Mouse (Mus musculus): Measurements from ENCODE around the gene Tnfaip8l2. TPM values are rescaled to one million over a fixed set of nuclear protein-coding genes. Genes with fewer than 3 reads are reported as not detected.

The Tnfaip8l2 gene
- 1 to 10 TPM; 2.1 to 3.1 TPM for total RNA-seq (2021)

DNA sequence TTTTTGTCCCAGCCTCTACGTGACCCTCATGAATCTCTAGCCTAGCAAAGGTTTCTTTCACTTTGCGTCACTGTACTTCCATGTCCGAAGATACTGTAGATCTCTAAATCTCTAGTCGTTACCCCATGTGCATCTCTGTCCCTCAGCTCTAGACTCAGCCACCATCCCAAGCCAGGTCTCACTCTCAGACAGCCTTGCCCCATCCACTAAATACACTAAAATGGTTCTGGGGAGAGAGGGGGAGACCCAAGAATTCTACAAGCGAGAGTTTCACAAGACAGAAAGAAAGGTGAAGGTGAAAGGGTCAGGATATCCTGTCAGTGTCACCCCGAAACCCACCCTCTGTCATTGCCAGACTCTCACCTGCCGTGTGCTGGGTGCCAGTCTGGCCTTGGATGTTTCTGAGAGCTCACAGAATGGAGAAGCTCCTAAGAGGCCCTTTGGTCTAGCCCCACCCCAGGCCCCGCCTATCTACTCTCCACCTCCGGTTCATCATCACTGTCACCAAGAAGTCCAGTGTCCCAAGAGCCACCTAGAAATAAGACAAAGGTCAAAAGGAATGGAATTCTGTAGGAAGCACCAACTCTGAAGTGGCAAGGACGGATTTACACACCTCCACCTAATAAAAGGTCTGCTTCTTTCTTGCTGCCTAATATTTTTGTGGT is at the start of gene Tnfaip8l2:
TSS of gene Tnfaip8l2 (minus strand) at position 409 of the 665 bp plus-strand sequence.
- no peak for DNase-seq (ENCODE audit: extremely low spot score in 1 of 2, low spot score in 1 of 2)

GRCm38 (mm10) chr3:95186888-95187287 is 44.7 kb upstream of the Tnfaip8l2 start:
- no peak for DNase-seq (ENCODE audit: extremely low spot score in 1 of 2, low spot score in 1 of 2)

GRCm38 (mm10) chr3:95186100-95186499 is 43.9 kb upstream of the Tnfaip8l2 start:
- DNase-seq (ENCODE audit: extremely low spot score in 1 of 2, low spot score in 1 of 2), result no peak

- no peak for DNase-seq (ENCODE audit: extremely low spot score in 1 of 2, low spot score in 1 of 2)
Measured at GRCm38 (mm10) chr3:95184796-95185577, 42.8 kb upstream of the Tnfaip8l2 start.

GRCm38 (mm10) chr3:95181841-95182240 is 39.7 kb upstream of the Tnfaip8l2 start:
- DNase-seq (ENCODE audit: extremely low spot score in 1 of 2, low spot score in 1 of 2), result no peak

DNA sequence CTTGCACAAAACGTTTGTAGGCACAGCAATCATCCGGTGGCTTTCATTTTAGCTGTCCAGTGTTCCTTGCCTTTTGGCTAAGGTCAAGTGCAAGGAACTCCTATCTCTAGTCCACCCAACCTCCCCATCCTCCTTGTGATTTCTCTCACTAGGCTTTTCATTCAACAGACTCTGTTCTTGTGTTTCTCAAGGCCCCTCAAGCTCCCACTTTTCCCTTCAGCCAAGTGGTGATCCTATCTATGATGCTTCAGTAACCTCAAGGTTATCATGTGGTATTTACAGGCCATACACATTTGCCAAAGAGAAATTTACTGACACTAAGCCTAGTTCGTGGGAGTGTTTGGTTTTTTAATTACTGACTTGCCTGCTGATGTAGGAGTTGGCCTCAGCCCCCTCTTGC is 37.7 kb upstream of the Tnfaip8l2 start:
- no peak for DNase-seq (ENCODE audit: extremely low spot score in 1 of 2, low spot score in 1 of 2)

- no peak for DNase-seq (ENCODE audit: extremely low spot score in 1 of 2, low spot score in 1 of 2)
Measured at GRCm38 (mm10) chr3:95178948-95179347, 36.8 kb upstream of the Tnfaip8l2 start.

DNA sequence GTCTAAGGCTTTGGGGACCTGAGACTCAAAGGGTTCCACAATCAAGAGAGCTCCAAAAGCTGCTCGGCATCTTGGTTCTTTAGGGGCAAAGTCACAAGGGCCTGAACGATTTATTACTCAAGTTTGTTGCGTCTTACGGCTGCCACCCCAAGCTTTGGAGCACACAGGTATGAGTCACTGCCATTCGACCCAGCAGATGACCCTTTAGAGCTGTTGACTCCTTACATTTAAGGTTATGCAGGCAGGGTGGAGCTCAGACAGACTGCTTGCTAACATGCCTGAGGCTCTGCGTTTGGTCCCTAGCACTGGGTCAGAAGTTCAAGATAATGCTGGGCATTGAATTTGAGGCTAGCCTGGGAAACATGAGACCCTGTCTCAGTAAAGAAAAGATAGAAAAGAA is 35.4 kb upstream of the Tnfaip8l2 start:
- DNase-seq (ENCODE audit: extremely low spot score in 1 of 2, low spot score in 1 of 2), result no peak

- no peak for DNase-seq (ENCODE audit: extremely low spot score in 1 of 2, low spot score in 1 of 2)
Measured at GRCm38 (mm10) chr3:95176500-95176899, 34.3 kb upstream of the Tnfaip8l2 start.

DNA sequence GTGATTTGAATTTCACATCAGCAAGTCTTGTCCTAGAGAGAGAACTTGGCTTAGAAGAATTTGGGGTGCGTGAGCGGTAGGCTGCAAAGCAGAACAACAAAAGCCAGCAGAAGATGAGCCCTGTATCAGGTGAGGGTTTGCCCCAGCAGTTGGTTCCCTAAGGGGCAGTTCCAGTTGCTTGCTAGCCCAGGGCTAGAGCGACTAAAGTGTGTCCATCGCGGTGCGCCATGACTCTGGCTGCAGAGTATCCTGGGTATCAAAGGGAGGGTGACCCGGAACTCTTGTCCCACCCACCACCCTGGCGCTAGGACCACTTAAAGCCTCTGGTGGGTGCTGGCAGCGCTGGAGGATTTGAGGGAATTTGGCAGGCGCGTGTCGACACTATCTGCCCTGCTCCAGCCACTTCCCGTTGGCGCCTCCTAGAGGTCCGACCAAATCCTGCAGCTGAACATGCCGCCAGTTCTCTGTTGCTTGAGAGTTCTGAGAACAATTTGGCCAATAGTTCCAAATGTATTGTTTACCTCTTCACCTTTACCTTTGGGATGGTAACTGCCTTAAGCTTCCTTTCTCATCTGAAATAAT is 31.9 kb upstream of the Tnfaip8l2 start:
- DNase-seq (ENCODE audit: extremely low spot score in 1 of 2, low spot score in 1 of 2), result peak; percentile 61 to 85

DNA sequence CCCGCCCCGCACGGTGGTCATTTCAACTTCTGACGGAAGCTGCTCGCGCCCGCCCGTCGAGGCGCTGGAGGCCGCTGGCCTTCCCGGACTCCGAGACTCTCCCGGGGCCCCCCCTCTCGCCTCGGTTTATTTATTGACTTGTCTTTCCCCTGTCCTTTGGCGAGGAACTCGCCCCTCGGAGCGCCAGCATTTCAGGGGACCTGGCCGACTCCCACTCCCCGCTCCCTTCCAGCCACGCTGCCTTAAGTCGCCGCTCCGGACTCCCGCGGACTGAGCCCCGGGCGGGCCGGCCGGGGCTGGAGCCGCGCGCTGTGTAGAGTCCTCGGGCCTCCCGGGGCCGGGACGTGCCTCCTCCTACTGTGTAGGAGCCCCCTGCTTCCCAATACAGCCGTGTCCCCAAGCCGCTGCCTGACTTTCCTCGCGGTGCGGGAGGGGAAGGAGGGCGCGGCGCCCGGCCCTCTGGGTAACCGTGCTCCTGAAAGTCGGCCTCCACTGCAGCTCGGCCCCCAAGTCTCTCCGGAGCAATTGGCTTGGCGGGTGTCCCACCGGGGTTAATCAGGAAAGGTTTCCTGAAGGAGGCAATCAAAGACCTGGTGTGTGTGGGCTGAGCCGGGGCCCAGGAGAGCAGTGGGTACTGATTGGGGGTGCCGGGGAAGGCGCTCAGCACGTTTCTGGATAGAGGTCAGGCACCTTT is 31.2 kb upstream of the Tnfaip8l2 start:
- no peak for DNase-seq (ENCODE audit: extremely low spot score in 1 of 2, low spot score in 1 of 2)

DNA sequence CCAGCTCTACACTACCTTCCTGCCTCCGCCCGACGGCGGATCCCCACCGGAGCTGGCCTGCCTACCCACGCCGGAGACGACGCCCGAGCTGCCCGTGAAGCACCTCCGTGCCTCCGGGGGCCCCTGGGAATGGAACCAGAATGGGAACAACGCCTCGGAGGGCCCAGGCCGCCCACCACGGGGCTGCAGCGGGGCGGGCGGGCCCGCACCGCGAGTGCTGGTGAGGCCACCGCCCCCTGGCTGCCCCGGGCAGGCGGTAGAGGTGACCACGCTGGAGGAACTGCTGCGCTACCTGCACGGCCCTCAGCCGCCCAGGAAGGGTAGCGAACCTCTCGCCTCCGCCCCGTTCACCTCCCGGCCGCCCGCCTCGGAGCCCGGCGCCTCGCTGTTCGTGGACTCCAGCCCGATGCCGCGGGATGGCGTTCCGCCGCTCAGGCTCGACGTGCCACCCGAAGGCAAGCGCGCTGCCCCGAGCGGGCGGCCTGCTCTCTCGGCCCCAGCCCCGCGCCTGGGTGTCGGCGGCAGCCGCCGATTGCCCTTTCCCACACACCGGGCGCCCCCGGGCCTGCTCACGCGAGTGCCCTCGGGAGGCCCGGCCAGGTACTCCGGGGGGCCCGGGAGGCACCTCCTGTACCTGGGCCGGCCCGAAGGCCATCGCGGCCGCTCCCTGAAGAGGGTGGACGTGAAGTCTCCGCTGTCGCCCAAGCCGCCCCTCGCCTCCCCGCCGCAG is 30.5 kb upstream of the Tnfaip8l2 start:
- DNase-seq (ENCODE audit: extremely low spot score in 1 of 2, low spot score in 1 of 2), result no peak

- DNase-seq (ENCODE audit: extremely low spot score in 1 of 2, low spot score in 1 of 2), result no peak
Measured at GRCm38 (mm10) chr3:95171105-95171504, 28.9 kb upstream of the Tnfaip8l2 start.

DNA sequence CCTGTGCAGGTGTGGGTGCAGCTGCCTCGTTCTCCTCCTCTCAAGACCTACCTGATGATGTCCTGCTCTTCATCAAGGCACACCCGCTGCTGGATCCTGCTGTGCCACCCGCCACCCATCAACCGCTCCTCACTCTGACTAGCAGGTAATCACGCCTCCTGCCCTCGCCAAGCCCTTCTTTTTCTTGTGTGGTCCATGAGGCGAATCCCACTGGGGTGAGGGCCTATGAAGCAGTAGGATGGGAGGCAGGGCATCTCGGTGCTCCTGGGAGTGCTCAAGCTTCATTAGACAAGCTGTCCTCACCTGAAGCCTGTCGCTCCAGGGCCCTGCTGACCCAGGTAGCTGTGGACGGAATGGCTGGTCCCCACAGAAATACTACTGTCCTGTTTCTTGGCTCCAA is 27.8 kb upstream of the Tnfaip8l2 start:
- no peak for DNase-seq (ENCODE audit: extremely low spot score in 1 of 2, low spot score in 1 of 2)

DNA sequence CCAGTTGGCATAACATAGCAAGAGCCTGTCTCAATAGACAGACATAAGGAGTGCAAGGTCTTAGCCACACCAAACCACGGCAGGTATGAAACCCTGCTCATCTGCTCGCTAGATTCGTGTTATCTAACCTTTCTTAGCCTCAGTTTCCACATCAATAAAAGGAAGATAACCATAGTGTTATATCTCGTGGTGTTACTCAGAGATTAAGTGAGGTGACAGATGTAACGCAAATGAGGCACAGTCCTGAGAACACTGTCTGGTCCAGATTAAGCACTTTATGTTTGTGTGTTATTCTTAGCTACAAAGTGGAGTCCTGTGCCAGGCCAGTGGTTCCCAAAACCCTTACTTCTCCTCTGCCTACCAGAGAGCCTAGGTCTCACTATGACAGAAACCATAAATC is 22.7 kb upstream of the Tnfaip8l2 start:
- no peak for DNase-seq (ENCODE audit: extremely low spot score in 1 of 2, low spot score in 1 of 2)

GRCm38 (mm10) chr3:95164256-95164550 is 22.0 kb upstream of the Tnfaip8l2 start:
- no peak for DNase-seq (ENCODE audit: extremely low spot score in 1 of 2, low spot score in 1 of 2)

DNA sequence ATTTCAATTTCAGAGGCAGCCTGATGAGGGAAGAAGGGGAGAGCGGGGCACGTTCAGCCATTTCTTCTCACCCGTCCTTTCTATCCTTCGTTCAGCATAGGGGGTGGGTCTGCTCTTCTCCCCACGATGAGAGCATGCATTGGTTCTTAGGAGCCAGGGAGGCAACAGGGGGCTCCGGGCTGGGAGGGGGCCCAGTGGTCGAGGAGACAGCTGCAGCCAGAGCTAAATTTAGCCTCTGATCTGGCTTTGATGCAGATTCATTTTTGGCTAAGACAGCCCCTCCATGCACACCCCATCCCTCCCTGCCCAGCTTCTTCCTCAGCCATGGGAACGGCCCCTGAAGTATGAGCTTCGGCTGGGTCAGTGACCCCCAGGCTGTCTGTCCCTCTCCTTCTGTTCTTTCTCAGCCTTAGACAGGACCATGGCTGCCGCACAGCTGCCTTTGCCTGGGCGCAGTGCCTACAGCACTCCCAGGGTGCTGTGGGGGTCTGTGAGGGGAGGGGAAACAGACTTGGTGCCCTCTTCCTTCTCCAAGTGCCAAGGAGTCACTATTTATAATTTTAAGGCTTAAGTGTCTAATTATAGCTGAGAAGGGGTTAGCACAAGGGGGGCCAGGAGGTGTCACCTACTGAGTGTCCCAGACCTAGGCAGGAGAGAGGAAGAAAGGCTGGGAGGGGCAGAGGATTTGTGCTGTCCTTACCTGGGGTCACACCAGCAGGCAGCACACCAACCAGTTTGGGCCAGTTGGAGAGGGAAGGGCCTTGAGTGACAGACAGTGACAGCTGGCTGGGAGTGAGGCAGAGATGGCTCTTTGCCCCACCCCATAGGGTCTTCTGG is 21.5 kb upstream of the Tnfaip8l2 start:
- no peak for DNase-seq (ENCODE audit: extremely low spot score in 1 of 2, low spot score in 1 of 2)

GRCm38 (mm10) chr3:95162345-95162628 is 20.1 kb upstream of the Tnfaip8l2 start:
- DNase-seq (ENCODE audit: extremely low spot score in 1 of 2, low spot score in 1 of 2), result no peak

GRCm38 (mm10) chr3:95161618-95162344 is 19.6 kb upstream of the Tnfaip8l2 start:
- DNase-seq (ENCODE audit: extremely low spot score in 1 of 2, low spot score in 1 of 2), result no peak

Data from layer of hippocampus, postnatal 25 days (tissue).